Mouse (Mus musculus) stomach, postnatal 0 days (tissue): ENCODE data around the gene Cd2.

Source experiments
- CTCF ChIP-seq: IDR thresholded peaks from 2 replicates; pipeline ENCODE4 v1.5.1; 2016; ENCODE audit warnings: antibody characterized with exemption, low read depth, mild to moderate bottlenecking, moderate library complexity
- EP300 ChIP-seq: optimal IDR thresholded peaks from 2 replicates; pipeline ENCODE3; 2016; ENCODE audit warnings: antibody characterized with exemption

DNA sequence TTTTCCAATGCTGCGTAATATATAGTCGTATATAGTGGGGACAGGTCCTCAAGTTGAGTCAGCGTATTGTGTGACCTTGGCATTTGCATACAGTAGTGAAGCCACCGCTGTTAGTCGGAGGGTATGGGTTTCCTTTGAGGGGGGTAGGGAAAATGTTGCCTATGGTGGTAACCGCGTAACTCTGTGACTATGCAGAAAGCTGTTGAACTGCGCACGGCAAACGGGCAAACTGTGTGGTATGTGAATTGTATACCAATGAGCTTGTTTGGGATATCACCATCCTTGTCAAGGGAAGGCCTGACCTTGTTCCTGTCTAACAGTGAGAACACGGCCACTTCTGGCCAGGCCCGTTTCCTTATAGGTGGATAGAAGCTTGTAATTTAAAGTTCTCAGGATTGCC, 1.9 kb downstream of the Cd2 start:
- TF ChIP-seq CTCF (no peak), EP300 (no peak)
